Mouse (Mus musculus) Patski (cell line): Measurements from ENCODE around the gene Spata16. TPM values are rescaled to one million over a fixed set of nuclear protein-coding genes. Genes with fewer than 3 reads are reported as not detected.
"Not testable (repeated sequence)": the region's sequence is repeated elsewhere in the genome, so short reads cannot be mapped to it uniquely, and the experiment has no call there.

ENCODE experiments used
- ATAC-seq: fragments of 100-300 bp; one replicate; pipeline ENCODE4 v1.8.0; 2021
- CTCF ChIA-PET: fragments of 350-600 bp; sonication (Branson Sonifier 250); formaldehyde crosslinking; loops from one replicate; lab custom pipeline; 2022; ENCODE audit warnings: inconsistent platforms; lab: Charles Lee
- POLR2A ChIA-PET: fragments of 350-600 bp; sonication (Branson Sonifier 250); formaldehyde crosslinking; loops from one replicate; lab custom pipeline; 2022; ENCODE audit warnings: antibody characterized with exemption, inconsistent platforms; lab: Charles Lee
- DNase-seq: peaks from one replicate; pipeline ENCODE4 v3.0.0-alpha.2; 2011; ENCODE audit warnings: low read depth, low spot score
- H3K27me3 ChIP-seq: fragments of 371-371 bp; one replicate; pipeline ENCODE4 v1.5.1; 2021
- CTCF ChIP-seq: fragments of 100-300 bp; IDR thresholded peaks from one replicate; pipeline ENCODE4 v1.5.1; 2021
- in situ Hi-C: fragments of 300-500 bp; cut with MboI; formaldehyde crosslinking; loops from 3 replicates; pipeline ENCODE4 v1.11.1; 2018; ENCODE audit warnings: low pct_unique_long_range_greater_than_20kb, mixed read lengths
- polyA plus RNA-seq: library from polyadenylated mRNA; unstranded; gene quantifications from one replicate; pipeline ENCODE4 v1.2.3, GENCODE M21; 2021

Gene Spata16
- not detected for polyA plus RNA-seq

- DNase-seq (no peak), ATAC-seq (no peak)
- in situ Hi-C loops: no loop called here
- CTCF ChIA-PET: no interaction called here
- no peaks in the 10 kb centered on the region for H3K27me3 ChIP-seq
- POLR2A ChIA-PET: no interaction called here
- no peak for TF ChIP-seq CTCF
These were observed at the start of gene Spata16 for GRCm38 (mm10) chr3:26637402-26637801. Gene Spata16 (plus strand): TSS chr3:26637620.

GRCm38 (mm10) chr3:26604861-26605260 is 32.6 kb upstream of the Spata16 start:
- H3K27me3 ChIP-seq: no peaks in the 10 kb centered on the region
- no peak for TF ChIP-seq CTCF
- ATAC-seq: no peak
- ChIA-PET CTCF (no interaction called here), POLR2A (no interaction called here)
- DNase-seq: no peak
- in situ Hi-C loops: no loop called here

- no peak for TF ChIP-seq CTCF
- no peaks in the 10 kb centered on the region for H3K27me3 ChIP-seq
- no peak for DNase-seq
- no peak for ATAC-seq
- CTCF ChIA-PET: interaction anchor here (1.3 kb wide), 1 partner anchor 27 kb away, joined by 3 read pairs; no protein-coding TSS in a partner anchor
- POLR2A ChIA-PET: no interaction called here
- in situ Hi-C loops: no loop called here
These were observed 28.9 kb upstream of the Spata16 start for GRCm38 (mm10) chr3:26608531-26608930.

GRCm38 (mm10) chr3:26639214-26639613 is 1.8 kb downstream of the Spata16 start:
- POLR2A ChIA-PET: no interaction called here
- CTCF ChIA-PET: no interaction called here
- DNase-seq (no peak), ATAC-seq (no peak)
- in situ Hi-C loops: no loop called here
- peaks cover 3% of the 10 kb centered on the region for H3K27me3 ChIP-seq
- no peak for TF ChIP-seq CTCF

GRCm38 (mm10) chr3:26639851-26640250 is 2.4 kb downstream of the Spata16 start:
- ATAC-seq (no peak), DNase-seq (no peak)
- in situ Hi-C loops: no loop called here
- CTCF ChIA-PET: no interaction called here
- POLR2A ChIA-PET: no interaction called here
- no peak for TF ChIP-seq CTCF
- H3K27me3 ChIP-seq: peaks cover 5% of the 10 kb centered on the region

GRCm38 (mm10) chr3:26640321-26641075 is 3.1 kb downstream of the Spata16 start:
- DNase-seq: no peak
- CTCF ChIA-PET: interaction anchor here (1.0 kb wide), 1 partner anchor 18 kb away, joined by 3 read pairs; no protein-coding TSS in a partner anchor
- POLR2A ChIA-PET: no interaction called here
- in situ Hi-C loops: no loop called here
- TF ChIP-seq CTCF: no peak
- ATAC-seq: no peak
- peaks cover 5% of the 10 kb centered on the region for H3K27me3 ChIP-seq

- ChIA-PET CTCF (interaction anchor here (1.0 kb wide), 1 partner anchor 17 kb away, joined by 3 read pairs; no protein-coding TSS in a partner anchor), POLR2A (no interaction called here)
- in situ Hi-C loops: no loop called here
- DNase-seq (no peak), ATAC-seq (no peak)
- no peak for TF ChIP-seq CTCF
- peaks cover 5% of the 10 kb centered on the region for H3K27me3 ChIP-seq
These were observed 4.2 kb downstream of the Spata16 start for GRCm38 (mm10) chr3:26641351-26642249.

GRCm38 (mm10) chr3:26644136-26644535 is 6.7 kb downstream of the Spata16 start:
- ChIA-PET POLR2A (no interaction called here), CTCF (no interaction called here)
- TF ChIP-seq CTCF: no peak
- in situ Hi-C loops: no loop called here
- DNase-seq (no peak), ATAC-seq (no peak)
- peaks cover 5% of the 10 kb centered on the region for H3K27me3 ChIP-seq

- H3K27me3 ChIP-seq: peaks cover 5% of the 10 kb centered on the region
- in situ Hi-C loops: no loop called here
- ChIA-PET POLR2A (no interaction called here), CTCF (no interaction called here)
- DNase-seq: no peak
- TF ChIP-seq CTCF: no peak
- no peak for ATAC-seq
These were observed 9.4 kb downstream of the Spata16 start for GRCm38 (mm10) chr3:26646834-26647233.

GRCm38 (mm10) chr3:26685832-26686231 is 48.4 kb downstream of the Spata16 start:
- in situ Hi-C loops: no loop called here
- ChIA-PET CTCF (interaction anchor here (1.1 kb wide), 1 partner anchor 36 kb away, joined by 3 read pairs; no protein-coding TSS in a partner anchor), POLR2A (interaction anchor here (0.7 kb wide), 1 partner anchor 167 kb away, joined by 3 read pairs; no protein-coding TSS in a partner anchor)
- DNase-seq (no peak), ATAC-seq (no peak)
- peaks cover 14% of the 10 kb centered on the region for H3K27me3 ChIP-seq
- no peak for TF ChIP-seq CTCF

- ATAC-seq, in situ Hi-C loops, H3K27me3 ChIP-seq, CTCF ChIA-PET, POLR2A ChIA-PET, DNase-seq: not testable (repeated sequence)
These were observed 72.1 kb downstream of the Spata16 start for GRCm38 (mm10) chr3:26709492-26709891.
